Mouse (Mus musculus) CD8-positive naive resting alpha-beta T cell, adult 2 months (primary cell): ENCODE results near the gene Spag4.
"Not testable (repeated sequence)": the region's sequence is repeated elsewhere in the genome, so short reads cannot be mapped to it uniquely, and the experiment has no call there.

Experiments used
- DNase-seq, 2 experiments: peaks; one replicate each; pipeline ENCODE4 v3.0.0; 2022; ENCODE audit warnings: low read depth in 2 of 2, low spot score in 2 of 2

Gene Spag4

GRCm38 (mm10) chr2:156091926-156092325, 27.0 kb downstream of the Spag4 start:
- no peak for DNase-seq

GRCm38 (mm10) chr2:156110627-156111357, 45.8 kb downstream of the Spag4 start:
- DNase-seq = peak in 1 of 2 experiments; percentile 20

GRCm38 (mm10) chr2:156111358-156112079, 46.5 kb downstream of the Spag4 start, which contains the start of the genes Cpne1 and Rbm12:
Gene Cpne1 (minus strand): TSS chr2:156111965.
Gene Rbm12 (minus strand): TSS chr2:156111978.
- DNase-seq = peak; percentile 88 to 94

GRCm38 (mm10) chr2:156112080-156112423, 47.1 kb downstream of the Spag4 start:
- DNase-seq = not testable (repeated sequence)

- DNase-seq = no peak
Observed at GRCm38 (mm10) chr2:156119566-156119965, 54.6 kb downstream of the Spag4 start.
